Mouse (Mus musculus) neutrophil, adult 59 days (primary cell): ENCODE measurements around the gene Sprn. TPM values are rescaled to one million over a fixed set of nuclear protein-coding genes. Genes with fewer than 3 reads are reported as not detected.

Experiments
- total RNA-seq, 2 experiments: library from RNA; stranded (reverse); gene quantifications; 1 replicate in 1 of 2; 2 replicates in 1 of 2; pipeline ENCODE4 v1.2.4; 2023

The Sprn gene
- total RNA-seq: not detected

DNA sequence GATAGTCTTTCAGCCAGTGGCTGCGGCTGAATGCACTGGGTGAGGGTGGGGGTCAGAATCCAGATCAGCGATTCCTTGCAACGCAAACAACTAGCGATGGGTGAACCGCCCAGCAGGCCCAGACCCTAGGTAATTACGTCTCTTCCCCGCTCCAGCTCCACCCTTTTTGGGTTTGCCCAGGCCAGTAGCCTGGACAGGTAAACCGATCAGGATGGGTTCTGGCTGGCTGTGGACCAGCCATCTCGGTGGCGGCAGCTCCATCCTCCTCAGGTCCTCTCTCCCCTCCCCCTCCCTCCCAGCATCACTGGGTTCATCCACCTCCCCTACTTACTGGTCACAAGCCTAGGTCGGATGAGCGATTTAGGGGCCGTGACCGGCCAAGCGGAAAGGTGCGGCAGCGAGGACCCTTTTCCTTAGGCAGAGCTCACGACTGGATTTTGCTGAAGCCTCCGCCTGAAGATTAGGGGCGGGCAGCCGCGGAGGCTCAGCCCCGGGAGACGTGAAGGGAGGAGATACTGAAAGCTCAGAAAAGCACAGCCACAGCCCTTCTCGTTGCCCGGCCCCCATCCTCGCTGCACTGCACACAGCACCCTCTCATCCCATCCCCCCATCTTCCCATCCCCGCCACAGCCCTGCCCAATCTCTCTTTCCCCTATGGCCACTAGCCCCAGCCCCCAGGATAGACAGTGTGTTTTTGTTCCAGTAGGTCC lies at the start of gene Sprn:
TSS of gene Sprn (minus strand) at position 660 of the 710 bp plus-strand sequence.

DNA sequence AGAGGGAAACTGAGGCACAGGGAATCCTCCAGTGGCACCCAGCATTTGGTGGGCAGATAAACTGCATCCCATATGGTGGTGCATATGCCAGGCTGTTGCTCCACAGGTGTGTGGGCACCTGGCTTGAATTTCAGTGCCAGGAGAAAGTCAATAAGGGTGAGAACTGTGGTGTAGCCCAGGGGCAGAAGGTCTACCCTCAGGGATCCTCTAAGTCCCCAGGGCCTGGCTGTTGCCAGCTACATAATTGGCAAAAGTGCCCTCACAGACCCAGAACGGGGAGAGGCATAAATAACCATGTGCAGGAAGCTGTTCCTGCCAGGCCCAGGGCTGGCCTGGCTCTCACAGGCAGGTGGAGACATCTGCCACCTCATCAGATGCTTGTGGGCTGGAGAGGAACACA lies 18.3 kb upstream of the Sprn start, which contains the start of gene Olfr523:
TSS of gene Olfr523 (plus strand) at position 282 of the 400 bp plus-strand sequence.

DNA sequence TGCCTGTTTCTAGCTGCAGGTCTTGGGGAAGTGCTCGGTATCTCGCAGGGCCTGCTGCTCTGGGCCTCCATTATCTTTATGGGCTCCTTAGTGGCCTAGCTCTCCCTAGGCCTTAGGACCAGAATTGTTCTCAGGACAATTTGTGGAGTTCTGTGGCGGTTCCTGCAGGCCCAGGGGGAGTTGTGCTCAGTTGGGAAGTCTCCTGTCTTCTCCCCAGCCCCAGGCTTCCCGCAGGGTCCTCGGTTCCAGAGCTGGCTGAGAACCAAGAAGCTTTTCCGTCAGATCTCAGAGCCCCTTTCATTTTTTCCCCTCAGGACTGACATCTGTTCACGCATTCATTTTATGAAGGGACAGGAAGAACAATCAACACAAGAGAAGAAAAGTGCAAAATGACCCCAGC lies 10.0 kb upstream of the Sprn start, which contains the start of gene Olfr522:
TSS of gene Olfr522 (minus strand) at position 101 of the 400 bp plus-strand sequence.

DNA sequence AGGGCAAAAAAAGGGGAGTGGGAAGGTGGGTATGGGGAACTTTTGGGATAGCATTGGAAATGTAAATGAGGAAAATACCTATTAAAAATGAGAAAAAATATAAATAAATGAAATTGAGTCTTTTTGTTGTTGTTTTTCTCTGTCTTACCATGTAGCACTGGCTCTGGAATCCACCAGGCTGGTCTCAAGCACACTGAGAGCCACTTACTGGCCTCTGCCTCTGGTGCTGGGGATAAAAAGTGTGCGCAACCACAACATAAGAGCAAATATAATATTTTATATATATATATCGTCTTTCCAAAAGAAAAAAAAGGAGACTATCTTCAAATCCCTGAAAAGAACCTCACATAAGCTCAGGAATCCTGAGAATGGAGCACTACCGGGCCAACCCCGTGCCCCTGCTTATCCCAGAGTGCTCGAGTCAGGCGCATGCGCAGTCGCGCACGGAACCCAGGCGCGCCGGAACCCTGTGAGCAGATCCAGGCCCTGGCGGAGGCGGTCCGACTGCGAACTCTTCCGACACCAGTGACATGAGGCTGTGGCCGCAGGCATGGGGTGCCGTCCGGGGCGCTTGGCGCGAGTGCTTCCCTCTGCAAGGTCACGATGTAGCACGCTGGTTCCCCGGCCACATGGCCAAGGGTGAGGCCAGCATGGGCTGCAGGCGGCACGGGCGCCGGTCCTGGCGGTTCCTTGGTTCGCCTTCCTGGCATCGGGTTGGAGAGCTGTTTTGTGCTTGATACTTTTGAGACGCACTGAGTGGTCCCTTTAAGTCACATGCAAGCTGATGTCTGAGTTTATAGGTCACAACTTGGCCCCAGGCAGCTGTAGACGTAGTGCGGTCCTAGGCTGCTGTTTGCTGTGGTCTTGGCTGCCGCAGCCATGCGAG lies 17.3 kb downstream of the Sprn start, which contains the start of gene Mtg1:
TSS of gene Mtg1 (plus strand) at position 430 of the 886 bp plus-strand sequence.

DNA sequence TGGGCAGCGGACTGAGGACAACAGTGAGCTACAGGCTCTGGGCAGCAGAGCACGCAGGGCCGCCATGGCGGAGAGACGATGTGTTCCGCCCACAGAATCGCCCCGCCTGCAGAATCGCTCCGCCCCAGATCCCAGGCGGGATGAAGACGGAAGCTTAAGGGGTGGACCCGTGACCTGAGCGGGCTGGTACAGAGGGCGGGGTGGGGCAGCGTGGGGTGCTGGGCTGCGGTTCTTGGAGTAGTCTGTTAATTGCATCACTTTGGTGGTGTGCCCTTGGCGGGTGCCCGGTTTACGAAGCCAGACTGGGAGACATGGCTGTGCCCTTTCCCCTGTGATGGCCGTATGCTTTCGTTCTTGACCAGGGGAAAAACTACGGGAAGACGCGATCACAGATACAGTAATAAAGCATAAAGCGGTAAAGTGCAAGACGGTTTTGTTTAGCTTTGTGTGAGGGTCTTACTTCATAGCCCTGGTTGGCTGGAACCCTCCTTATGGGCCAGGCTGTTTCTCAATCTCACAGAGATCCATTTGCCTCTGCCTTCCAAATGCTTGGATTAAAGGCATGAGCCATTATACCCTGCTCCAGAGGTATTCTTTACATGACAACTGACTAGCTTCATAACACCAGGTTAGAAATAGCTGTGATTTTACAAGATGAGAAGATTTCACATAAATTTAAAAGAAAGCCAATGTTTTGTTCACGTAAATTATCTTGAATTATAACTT lies 38.2 kb downstream of the Sprn start, which contains the start of gene Echs1:
TSS of gene Echs1 (minus strand) at position 148 of the 726 bp plus-strand sequence.

DNA sequence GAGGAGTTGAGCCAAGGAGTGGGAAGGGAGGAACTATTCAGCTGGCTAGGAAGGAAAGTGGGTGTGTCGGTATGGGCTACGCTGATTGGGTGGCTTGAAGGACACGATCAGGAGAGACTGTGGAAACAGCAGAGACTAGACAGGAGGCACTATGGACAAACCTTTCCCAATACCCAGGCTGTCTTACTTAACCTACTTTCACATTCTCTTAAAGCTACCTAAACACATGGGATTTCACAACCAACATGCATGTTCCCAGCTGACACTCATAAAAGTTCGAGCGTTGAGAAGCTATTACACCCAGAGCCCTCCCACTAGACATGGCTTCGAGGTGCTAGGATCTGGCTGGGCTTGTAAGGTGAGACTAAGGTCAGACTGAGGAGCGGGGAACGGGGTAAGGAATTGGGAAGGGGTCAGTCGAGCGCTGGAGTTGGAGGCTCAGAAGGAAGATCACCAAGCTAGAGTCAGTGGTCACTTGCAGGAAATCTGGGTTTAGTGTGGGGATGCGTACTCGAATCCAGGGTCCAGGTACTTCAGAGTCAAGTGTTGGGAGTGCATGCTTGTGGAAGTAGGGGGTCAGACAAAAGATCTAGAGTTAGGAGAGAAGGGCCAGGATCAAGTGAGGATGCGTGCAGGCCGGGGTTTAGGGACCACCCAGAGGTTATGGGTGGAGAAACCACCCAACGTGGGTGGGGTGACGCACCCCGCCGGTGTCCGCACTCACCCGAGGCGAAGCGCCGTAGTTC lies 38.9 kb downstream of the Sprn start, which contains the start of gene Paox:
TSS of gene Paox (plus strand) at position 217 of the 746 bp plus-strand sequence.

DNA sequence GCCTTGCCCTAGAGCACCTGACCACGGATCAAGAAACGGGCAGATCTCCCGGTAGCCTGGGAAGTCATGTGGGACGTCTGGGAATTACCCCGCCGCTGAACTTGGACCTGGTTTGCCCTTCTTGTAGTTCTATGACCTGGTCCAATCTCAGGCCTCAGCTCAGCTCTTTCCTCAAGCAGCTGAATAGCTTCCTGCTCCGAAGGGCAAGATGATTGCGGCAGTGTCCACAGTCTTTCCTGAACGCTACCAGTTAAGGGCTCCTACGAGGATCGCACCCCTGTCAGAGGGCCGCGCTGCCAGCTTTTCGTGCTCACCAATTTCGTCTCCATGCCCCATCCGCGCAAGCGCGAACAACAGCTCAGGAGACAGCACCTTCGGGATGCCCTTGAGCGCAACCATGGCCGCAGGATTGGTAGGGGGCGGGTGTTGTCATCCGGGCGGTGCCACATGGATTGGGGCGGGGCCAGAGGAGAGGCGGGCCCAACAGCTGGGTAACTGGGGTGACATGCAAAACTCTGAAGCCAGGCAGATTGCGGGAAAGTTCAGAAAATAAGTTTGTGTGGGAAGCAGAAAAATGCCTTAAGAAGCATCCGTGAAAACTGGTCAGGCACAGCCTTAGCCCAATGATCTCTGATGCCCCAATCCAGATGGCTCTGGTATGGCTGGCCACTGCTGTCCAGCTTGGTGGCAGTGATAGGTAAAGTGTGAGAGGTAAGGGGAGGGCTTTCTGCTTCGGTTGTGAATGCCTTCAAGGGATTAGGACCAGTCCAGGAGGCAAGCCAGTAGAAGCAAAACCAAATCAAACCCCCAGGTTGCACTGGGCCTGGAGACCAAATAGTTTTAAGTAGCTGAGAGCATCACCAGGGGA lies 52.5 kb downstream of the Sprn start, which contains the start of gene Fuom:
TSS of gene Fuom (minus strand) at position 449 of the 868 bp plus-strand sequence.

Other genes starting within 250 kb of the Sprn start
- gene Utf1, start 211.1 kb downstream of the Sprn start, total RNA-seq: not detected
- 1 to 10 TPM; 5.6 to 7.0 TPM for gene 6430531B16Rik, start 176.1 kb downstream of the Sprn start, total RNA-seq
- 100 to 1,000 TPM; 883 to 884 TPM for gene Adam8, start 162.3 kb downstream of the Sprn start, total RNA-seq
- gene Zfp511, start 118.5 kb downstream of the Sprn start, total RNA-seq: 10 to 100 TPM; 15.7 to 17.0 TPM
- gene Tubgcp2, start 118.2 kb downstream of the Sprn start, total RNA-seq: 10 to 100 TPM; 23.3 to 28.3 TPM
- gene Msx3, start 105.8 kb downstream of the Sprn start, total RNA-seq: not detected
- gene Caly, start 72.3 kb downstream of the Sprn start, total RNA-seq: not detected
- not detected for gene Prap1, start 61.5 kb downstream of the Sprn start, total RNA-seq
- 1 to 10 TPM; 5.9 to 8.1 TPM for gene Fuom, start 52.4 kb downstream of the Sprn start, total RNA-seq
- gene Paox, start 39.1 kb downstream of the Sprn start, total RNA-seq: 10 to 100 TPM in 1 of 2 experiments, 1 to 10 TPM in 1; 7.2 to 13.3 TPM
- gene Echs1, start 38.4 kb downstream of the Sprn start, total RNA-seq: 10 to 100 TPM; 29.6 to 38.5 TPM
- 1 to 10 TPM; 5.6 to 6.4 TPM for gene Mtg1, start 17.3 kb downstream of the Sprn start, total RNA-seq
- gene Olfr522, start 9.9 kb upstream of the Sprn start, total RNA-seq: not detected
- gene Olfr523, start 18.3 kb upstream of the Sprn start, total RNA-seq: not detected
- not detected for gene Olfr524, start 51.1 kb upstream of the Sprn start, total RNA-seq
- not detected for gene Cd163l1, start 63.4 kb upstream of the Sprn start, total RNA-seq
- gene 5830411N06Rik, start 92.4 kb upstream of the Sprn start, total RNA-seq: under 1 TPM in 1 of 2 experiments, not detected in 1; 0.11 TPM
- not detected for gene Olfr525, start 166.0 kb upstream of the Sprn start, total RNA-seq
- not detected for gene Olfr527, start 179.1 kb upstream of the Sprn start, total RNA-seq
- not detected for gene Olfr60, start 206.8 kb upstream of the Sprn start, total RNA-seq
- gene Olfr530, start 221.5 kb upstream of the Sprn start, total RNA-seq: not detected
- gene Olfr531, start 248.0 kb upstream of the Sprn start, total RNA-seq: not detected